Mouse (Mus musculus) CD4-positive, CD25-positive, alpha-beta regulatory T cell, adult 9 weeks (primary cell): ENCODE results near the gene Ceacam15. TPM values are rescaled to one million over a fixed set of nuclear protein-coding genes. Genes with fewer than 3 reads are reported as not detected.

Source experiments
- polyA plus RNA-seq: library from polyadenylated mRNA; unstranded; fragments of 100-300 nt; shearing (Covaris generic); gene quantifications from one replicate; pipeline ENCODE4 v1.2.1, GENCODE M21; 2017

Ceacam15 gene
- polyA plus RNA-seq = 1.4 TPM

GRCm38 (mm10) chr7:16675605-16676004 is at the start of gene Ceacam15:
Gene Ceacam15, minus strand, starts transcription at chr7:16675705.

GRCm38 (mm10) chr7:16721629-16722028 is 46.1 kb upstream of the Ceacam15 start, which contains the start of gene Ceacam9:
Gene Ceacam9, plus strand, starts transcription at chr7:16721929.

Other genes with a start within 250 kb of the Ceacam15 start
- gene Tmem160, start 222.9 kb downstream of the Ceacam15 start, polyA plus RNA-seq = 8.4 TPM
- not detected for gene Npas1, start 198.0 kb downstream of the Ceacam15 start, polyA plus RNA-seq
- 3.4 TPM for gene Arhgap35, start 60.7 kb downstream of the Ceacam15 start, polyA plus RNA-seq
- gene Ceacam9, start 46.2 kb upstream of the Ceacam15 start, polyA plus RNA-seq = not detected
- gene Ap2s1, start 62.7 kb upstream of the Ceacam15 start, polyA plus RNA-seq = 236 TPM
- 56.6 TPM for gene Slc1a5, start 105.6 kb upstream of the Ceacam15 start, polyA plus RNA-seq
- 14.1 TPM for gene Strn4, start 140.2 kb upstream of the Ceacam15 start, polyA plus RNA-seq
- gene Fkrp, start 141.0 kb upstream of the Ceacam15 start, polyA plus RNA-seq = 3.7 TPM
- 247 TPM for gene Prkd2, start 167.2 kb upstream of the Ceacam15 start, polyA plus RNA-seq
- not detected for gene Dact3, start 199.6 kb upstream of the Ceacam15 start, polyA plus RNA-seq
- gene Gng8, start 216.1 kb upstream of the Ceacam15 start, polyA plus RNA-seq = not detected
- gene Ptgir, start 230.8 kb upstream of the Ceacam15 start, polyA plus RNA-seq = 7.3 TPM
- gene Calm3, start 248.4 kb upstream of the Ceacam15 start, polyA plus RNA-seq = 73.4 TPM